Mouse (Mus musculus): Measurements from ENCODE around the gene Erich4.

DNA sequence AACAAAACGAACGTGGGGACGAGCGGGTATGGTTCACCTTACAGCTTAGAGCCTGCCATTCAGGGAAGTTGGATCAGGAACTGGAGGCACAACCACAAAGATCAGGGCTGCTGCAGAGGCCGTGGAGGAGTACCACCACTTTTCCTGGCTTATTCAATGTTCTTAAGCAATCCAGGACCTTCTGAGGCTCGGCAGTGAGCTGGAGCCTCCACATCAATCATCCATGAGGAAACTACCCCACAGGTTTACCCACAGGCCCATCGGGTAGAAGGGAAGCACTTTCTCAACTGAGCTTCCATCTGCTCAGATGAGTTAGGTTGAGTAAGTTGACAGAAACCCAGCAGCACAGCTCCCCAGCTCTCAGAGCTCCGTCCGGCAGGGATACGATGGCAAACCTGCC lies 36.3 kb downstream of the Erich4 start:
- TF ChIP-seq POLR2A (IDR thresholded peaks at IDR 0.05; ENCODE audit: insufficient read depth, low read length) (no peak), EP300 (IDR thresholded peaks at IDR 0.05; ENCODE audit: insufficient read depth, low read depth, low read length) (no peak)
